Mouse (Mus musculus): ENCODE measurements at regions not wholly inside any gene's neighbourhood (a gene's known extent, or its start where the extent isn't known, plus 50 kb on each side); places are given as distances from the start of the nearest gene placed in this dataset.

DNA sequence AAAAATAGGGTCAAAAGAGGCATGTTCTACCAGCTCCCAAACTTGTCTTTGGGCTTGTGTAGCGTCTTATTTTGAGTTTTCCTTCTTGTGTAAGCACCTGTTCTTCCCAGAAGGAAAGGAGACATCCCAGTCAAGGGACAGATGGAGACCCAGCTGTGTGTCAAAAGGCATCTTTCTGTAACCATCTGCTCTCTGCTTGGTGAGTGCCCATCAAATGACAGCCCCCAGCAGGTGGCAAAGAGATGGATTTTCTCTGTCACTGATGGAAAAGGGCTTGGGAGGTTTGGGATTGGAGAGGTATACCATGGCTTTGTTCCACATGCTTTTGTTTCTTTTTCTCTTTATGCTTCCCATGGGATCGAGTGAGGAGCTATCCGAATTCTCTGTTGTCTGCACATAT, 249.1 kb downstream of the Olfm4 start:
- Histone ChIP-seq H3K4me3 (ENCODE audit: insufficient read depth, low read depth, low read length) (no peak overlapping the region), H3K27ac (ENCODE audit: insufficient read depth, low read depth, low read length) (no peak overlapping the region), H3K4me1 (ENCODE audit: control insufficient read depth, insufficient read depth, low read length) (no peaks in the 10 kb centered on the region)
- TF ChIP-seq CTCF (IDR thresholded peaks at IDR 0.05; ENCODE audit: insufficient read depth, low read depth, low read length) = no peak
- TF ChIP-seq POLR2A (IDR thresholded peaks at IDR 0.05; ENCODE audit: insufficient read depth, low read depth, low read length) = no peak
- 76% methylated on average over 3 of the region's 3 CpGs for WGBS

DNA sequence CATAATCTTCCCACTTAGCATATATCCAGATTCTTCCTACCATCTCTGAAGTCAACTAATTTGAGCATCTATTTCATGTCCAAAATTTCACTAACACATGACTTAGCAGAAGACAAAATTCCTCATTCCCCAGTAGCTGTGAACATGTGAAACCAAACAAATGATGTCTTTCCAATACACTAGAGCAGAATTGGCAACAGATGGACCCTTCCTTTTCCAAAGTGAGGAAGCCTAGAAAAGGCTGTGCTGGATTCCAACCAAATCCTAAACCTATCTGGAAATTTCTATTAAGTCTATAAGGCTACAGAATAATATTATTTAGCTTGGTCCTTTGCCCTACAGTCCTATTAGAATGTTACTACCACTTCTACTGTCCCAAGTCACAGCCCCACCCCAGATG, 253.3 kb downstream of the Olfm4 start:
- TF ChIP-seq POLR2A (IDR thresholded peaks at IDR 0.05; ENCODE audit: insufficient read depth, low read depth, low read length) = no peak
- TF ChIP-seq CTCF (IDR thresholded peaks at IDR 0.05; ENCODE audit: insufficient read depth, low read depth, low read length) = no peak
- Histone ChIP-seq H3K27ac (ENCODE audit: insufficient read depth, low read depth, low read length) (no peak overlapping the region), H3K4me3 (ENCODE audit: insufficient read depth, low read depth, low read length) (no peak overlapping the region), H3K4me1 (ENCODE audit: control insufficient read depth, insufficient read depth, low read length) (no peaks in the 10 kb centered on the region)

DNA sequence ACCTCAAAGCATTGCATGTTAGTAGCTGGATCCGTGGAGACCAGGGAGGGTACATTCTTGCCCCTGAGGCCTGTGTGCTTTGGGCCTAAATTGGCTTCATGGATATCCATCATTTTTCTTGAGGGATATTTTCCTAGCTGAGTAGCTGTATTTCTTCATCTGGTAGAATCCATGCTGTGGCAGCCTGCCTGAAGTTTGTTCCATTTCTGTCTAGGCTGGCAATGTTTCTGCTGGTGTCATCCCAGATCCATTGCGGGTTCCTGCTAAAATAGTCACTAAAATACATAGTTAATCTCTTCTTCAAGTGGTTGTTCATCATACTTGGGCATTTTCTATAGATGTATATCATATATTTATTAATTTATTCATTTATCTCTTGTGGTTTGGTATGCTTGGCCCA, 253.7 kb downstream of the Olfm4 start:
- 85% methylated on average over 2 of the region's 2 CpGs for WGBS
- H3K27ac ChIP-seq (ENCODE audit: insufficient read depth, low read depth, low read length) = no peak overlapping the region
- H3K4me1 ChIP-seq (ENCODE audit: control insufficient read depth, insufficient read depth, low read length) = no peaks in the 10 kb centered on the region
- H3K4me3 ChIP-seq (ENCODE audit: insufficient read depth, low read depth, low read length) = no peak overlapping the region
- TF ChIP-seq CTCF (IDR thresholded peaks at IDR 0.05; ENCODE audit: insufficient read depth, low read depth, low read length) (no peak), POLR2A (IDR thresholded peaks at IDR 0.05; ENCODE audit: insufficient read depth, low read depth, low read length) (no peak)

DNA sequence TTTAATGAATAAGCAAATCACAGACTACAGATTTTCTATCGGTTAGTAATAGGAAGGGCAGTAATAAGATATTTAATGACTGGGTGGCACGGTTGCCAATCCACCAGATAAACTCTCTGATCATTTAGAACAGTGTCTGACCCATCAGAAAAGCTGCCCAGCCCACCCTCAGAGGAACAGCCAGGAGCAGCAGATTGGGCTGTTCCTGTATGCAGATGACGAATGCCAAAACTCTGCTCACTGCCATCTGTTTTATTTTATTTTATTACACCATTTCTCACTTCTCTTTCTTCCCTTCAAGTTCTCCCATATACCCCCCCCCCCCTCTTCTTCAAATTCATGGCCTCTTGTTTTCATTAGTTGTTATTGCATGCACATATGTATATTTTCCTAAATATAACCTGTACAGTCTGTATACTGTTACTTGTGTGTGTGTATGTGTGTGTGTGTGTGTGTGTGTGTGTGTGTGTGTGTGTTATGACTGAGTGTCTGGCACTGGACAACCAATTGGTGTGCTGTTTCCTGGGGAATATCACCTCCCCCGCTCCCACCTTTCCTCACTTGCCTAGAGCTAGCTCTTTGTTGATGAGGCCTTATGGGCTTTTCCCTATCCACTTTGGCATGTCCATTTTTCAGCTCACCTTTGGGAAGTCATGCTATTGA, 260.9 kb downstream of the Olfm4 start:
- no peak for TF ChIP-seq CTCF (IDR thresholded peaks at IDR 0.05; ENCODE audit: insufficient read depth, low read depth, low read length)
- TF ChIP-seq POLR2A (IDR thresholded peaks at IDR 0.05; ENCODE audit: insufficient read depth, low read depth, low read length) = no peak
- WGBS = 86% methylated on average over 4 of the region's 4 CpGs
- Histone ChIP-seq H3K4me1 (ENCODE audit: control insufficient read depth, insufficient read depth, low read length) (no peaks in the 10 kb centered on the region), H3K4me3 (ENCODE audit: insufficient read depth, low read depth, low read length) (no peak overlapping the region), H3K27ac (ENCODE audit: insufficient read depth, low read depth, low read length) (no peak overlapping the region)

DNA sequence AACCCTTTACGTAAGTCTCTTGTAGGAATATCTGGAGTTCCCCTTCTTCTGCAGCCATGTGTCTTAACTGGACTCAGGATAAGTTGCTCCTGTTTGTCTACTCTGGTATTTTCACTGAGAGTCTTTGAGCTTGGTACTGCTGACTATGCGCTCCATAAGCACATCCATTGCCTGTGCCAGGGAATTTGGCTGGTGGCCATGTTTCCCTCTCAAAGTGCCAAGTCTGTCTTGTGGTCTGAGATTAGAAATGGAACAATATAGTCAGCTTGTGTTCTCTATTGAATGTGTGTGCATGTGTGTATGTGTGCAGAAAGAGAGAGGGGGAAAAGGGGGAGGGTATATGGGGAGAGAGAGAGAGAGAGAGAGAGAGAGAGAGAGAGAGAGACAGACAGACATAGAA, 263.7 kb downstream of the Olfm4 start:
- H3K4me1 ChIP-seq (ENCODE audit: control insufficient read depth, insufficient read depth, low read length) = no peaks in the 10 kb centered on the region
- no peak overlapping the region for H3K4me3 ChIP-seq (ENCODE audit: insufficient read depth, low read depth, low read length)
- WGBS = 71% methylated on average over 2 of the region's 2 CpGs
- TF ChIP-seq CTCF (IDR thresholded peaks at IDR 0.05; ENCODE audit: insufficient read depth, low read depth, low read length) = no peak
- no peak for TF ChIP-seq POLR2A (IDR thresholded peaks at IDR 0.05; ENCODE audit: insufficient read depth, low read depth, low read length)
- H3K27ac ChIP-seq (ENCODE audit: insufficient read depth, low read depth, low read length) = no peak overlapping the region

DNA sequence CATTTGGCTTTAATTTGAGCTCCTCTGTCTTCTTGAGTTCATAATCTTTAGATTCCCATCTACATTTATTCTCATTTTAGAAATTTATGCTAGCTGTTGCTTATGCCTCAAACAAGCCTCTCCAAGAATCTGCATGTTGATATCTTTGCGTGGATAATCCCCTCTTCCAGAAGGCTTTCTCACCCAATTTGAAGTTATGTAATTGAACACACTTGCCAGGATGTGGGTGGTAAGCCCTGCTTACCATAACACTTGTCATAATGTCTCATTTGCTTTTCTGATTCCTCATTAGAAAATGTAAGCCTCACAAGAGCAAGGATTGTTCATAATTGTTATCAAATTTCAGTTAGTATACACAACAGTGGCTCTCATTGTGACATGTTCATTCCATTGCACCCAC, 266.0 kb downstream of the Olfm4 start:
- 88% methylated on average over 1 of the region's 1 CpGs for WGBS
- no peaks in the 10 kb centered on the region for H3K4me1 ChIP-seq (ENCODE audit: control insufficient read depth, insufficient read depth, low read length)
- no peak overlapping the region for H3K27ac ChIP-seq (ENCODE audit: insufficient read depth, low read depth, low read length)
- no peak overlapping the region for H3K4me3 ChIP-seq (ENCODE audit: insufficient read depth, low read depth, low read length)
- TF ChIP-seq POLR2A (IDR thresholded peaks at IDR 0.05; ENCODE audit: insufficient read depth, low read depth, low read length) (no peak), CTCF (IDR thresholded peaks at IDR 0.05; ENCODE audit: insufficient read depth, low read depth, low read length) (no peak)

DNA sequence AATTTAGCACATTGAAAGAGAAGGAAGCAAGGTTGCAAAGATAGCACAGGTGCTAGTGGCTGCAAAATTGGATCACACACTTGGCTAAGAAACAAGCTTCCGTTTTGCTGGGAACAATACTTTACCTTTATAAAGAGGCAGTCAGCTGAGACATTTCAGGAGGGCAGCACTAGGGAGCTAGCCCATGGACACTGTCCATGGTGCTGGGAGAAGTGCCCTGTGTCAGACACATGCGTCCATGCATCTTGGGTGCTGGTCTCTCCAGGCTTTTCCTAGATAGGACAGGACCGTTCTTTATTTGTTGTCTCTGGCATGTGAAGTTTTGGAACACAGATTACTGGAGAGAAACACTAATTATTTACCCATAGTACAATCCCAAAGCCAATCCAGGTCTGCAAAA, 273.2 kb downstream of the Olfm4 start:
- WGBS = 65% methylated on average over 3 of the region's 3 CpGs
- Histone ChIP-seq H3K27ac (ENCODE audit: insufficient read depth, low read depth, low read length) (no peak overlapping the region), H3K4me3 (ENCODE audit: insufficient read depth, low read depth, low read length) (no peak overlapping the region), H3K4me1 (ENCODE audit: control insufficient read depth, insufficient read depth, low read length) (no peaks in the 10 kb centered on the region)
- TF ChIP-seq POLR2A (IDR thresholded peaks at IDR 0.05; ENCODE audit: insufficient read depth, low read depth, low read length) (no peak), CTCF (IDR thresholded peaks at IDR 0.05; ENCODE audit: insufficient read depth, low read depth, low read length) (no peak)

DNA sequence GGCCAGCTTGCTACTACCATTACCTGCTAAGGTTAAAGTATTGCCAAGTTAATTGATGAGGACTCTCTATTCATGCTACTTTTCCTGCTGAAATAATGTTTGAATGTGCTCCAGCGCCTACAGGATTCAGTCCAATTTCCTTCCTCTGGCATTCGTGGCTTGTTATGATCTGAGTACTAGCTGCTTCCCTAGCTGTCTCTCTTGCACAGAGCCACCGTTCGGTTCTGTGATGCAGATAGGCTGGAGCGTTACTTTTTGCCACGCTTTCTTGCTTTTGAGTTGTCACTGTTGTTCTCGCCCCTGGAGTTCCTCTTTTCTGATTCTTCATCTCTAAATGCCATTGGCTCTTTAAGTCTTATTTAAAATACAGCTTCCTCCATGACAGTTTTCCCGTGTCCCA, 279.3 kb downstream of the Olfm4 start:
- TF ChIP-seq POLR2A (IDR thresholded peaks at IDR 0.05; ENCODE audit: insufficient read depth, low read depth, low read length) (no peak), CTCF (IDR thresholded peaks at IDR 0.05; ENCODE audit: insufficient read depth, low read depth, low read length) (no peak)
- WGBS = 31% methylated on average over 8 of the region's 8 CpGs
- Histone ChIP-seq H3K4me1 (ENCODE audit: control insufficient read depth, insufficient read depth, low read length) (peaks cover 5% of the 10 kb centered on the region; the same call in 1 of the 2 replicates), H3K4me3 (ENCODE audit: insufficient read depth, low read depth, low read length) (no peak overlapping the region), H3K27ac (ENCODE audit: insufficient read depth, low read depth, low read length) (no peak overlapping the region)

DNA sequence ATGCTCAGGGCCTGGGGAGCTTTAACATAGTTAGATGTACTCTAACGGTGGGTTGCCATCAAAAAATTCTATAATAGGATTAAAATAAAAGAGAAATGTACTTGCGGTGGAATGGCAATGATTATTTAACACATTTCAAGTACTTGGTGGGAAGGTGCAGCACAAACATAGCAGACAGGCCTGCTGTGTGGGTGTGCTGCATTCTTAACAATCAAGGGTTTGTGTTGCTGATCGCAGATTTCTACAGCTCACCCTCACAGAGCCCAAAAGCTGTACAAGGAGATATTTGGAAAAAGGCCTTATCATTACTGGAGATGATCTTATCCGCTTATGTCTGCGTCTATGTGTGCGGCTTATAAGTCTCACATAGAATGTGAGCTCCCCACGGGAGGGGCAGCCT, 281.2 kb downstream of the Olfm4 start:
- Histone ChIP-seq H3K4me1 (ENCODE audit: control insufficient read depth, insufficient read depth, low read length) (peaks cover 5% of the 10 kb centered on the region; the same call in 1 of the 2 replicates), H3K27ac (ENCODE audit: insufficient read depth, low read depth, low read length) (no peak overlapping the region), H3K4me3 (ENCODE audit: insufficient read depth, low read depth, low read length) (no peak overlapping the region)
- WGBS = 58% methylated on average over 7 of the region's 7 CpGs
- TF ChIP-seq POLR2A (IDR thresholded peaks at IDR 0.05; ENCODE audit: insufficient read depth, low read depth, low read length) = no peak
- TF ChIP-seq CTCF (IDR thresholded peaks at IDR 0.05; ENCODE audit: insufficient read depth, low read depth, low read length) = no peak

Data from olfactory bulb, adult 2 months (tissue).